Mouse (Mus musculus) embryo, embryonic 9.5 days (tissue): ENCODE measurements around the gene Ephb4.

Experiments used
- DNase-seq: peaks from one replicate; pipeline ENCODE4 v3.0.0-alpha.2; 2017; ENCODE audit errors: extremely low spot score

Ephb4 gene

GRCm38 (mm10) chr5:137369665-137370064 is 19.8 kb downstream of the Ephb4 start:
- DNase-seq: no peak

DNA sequence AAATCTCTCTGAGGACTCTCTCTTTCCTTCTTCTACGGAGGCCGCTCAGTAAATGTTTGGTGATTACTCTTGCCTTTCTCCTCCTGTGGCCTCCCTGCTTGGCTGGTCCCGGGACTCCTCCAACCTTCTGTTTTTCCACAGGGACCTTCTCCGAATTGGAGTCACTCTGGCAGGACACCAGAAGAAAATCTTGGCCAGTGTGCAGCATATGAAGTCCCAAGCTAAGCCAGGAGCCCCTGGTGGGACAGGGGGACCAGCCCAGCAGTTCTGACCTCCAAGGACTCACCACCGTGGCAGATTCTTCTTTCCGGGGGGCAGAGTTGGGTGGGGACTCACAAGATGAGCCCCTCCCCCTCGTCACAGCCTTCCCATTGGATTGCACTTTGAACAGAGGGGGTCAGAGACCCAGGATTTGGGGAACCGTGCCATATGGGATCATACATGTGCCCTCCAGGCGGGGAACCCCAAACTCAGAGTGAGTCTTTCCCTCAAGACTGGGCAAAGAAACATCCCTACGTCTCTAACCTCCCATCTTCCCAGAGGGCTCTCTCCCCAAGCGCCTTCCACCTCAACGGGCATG is 23.6 kb downstream of the Ephb4 start:
- no peak for DNase-seq

DNA sequence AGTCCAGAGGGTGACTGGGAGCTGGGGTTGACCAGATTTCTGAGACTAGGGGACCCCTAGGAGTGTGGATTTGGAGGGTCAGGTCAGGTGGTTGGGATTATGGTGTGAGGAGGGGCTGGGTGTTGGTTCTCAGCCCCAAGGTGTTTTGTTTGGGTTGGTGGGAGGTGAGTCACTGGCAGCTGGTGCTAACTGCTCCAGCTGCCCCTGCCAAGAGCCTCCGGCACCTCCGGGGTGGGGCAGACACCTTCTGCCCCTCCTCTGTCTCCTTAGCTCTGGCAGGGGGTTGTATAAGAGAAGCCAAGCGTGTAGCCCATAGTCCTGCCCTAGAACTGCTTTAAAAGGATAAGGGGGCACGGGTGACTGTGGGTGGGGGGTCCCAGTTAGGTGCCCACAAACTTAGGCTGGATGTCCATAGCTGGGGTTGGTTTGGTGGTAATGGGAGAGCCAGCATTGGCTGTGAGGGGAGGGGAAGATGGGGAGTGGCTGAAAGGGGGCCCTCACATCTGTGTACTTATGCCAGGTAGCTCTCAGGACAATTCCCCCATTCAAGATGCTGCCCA is 24.7 kb downstream of the Ephb4 start:
- DNase-seq: no peak

- no peak for DNase-seq
Observed at GRCm38 (mm10) chr5:137375627-137376026, 25.7 kb downstream of the Ephb4 start.

GRCm38 (mm10) chr5:137376198-137376597 is 26.3 kb downstream of the Ephb4 start:
- DNase-seq: peak; percentile 49

DNA sequence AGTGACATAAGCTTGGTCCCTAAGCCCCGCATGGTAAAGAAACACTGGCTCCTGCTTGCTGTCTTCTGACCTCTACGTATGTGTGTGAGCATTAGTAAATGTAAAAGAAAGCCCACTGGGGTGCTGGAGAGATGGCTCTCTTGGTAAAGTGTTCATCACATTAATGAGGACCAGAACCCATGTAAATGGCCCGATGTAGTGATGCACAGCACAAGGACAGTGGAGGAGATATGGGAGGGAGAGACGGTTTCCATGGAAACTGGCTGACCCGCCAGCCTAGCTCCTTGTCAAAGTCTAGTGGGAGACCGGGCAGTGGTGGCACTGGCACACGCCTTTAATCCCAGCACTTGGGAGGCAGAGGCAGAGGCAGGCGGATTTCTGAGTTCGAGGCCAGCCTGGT is 26.8 kb downstream of the Ephb4 start:
- DNase-seq: peak; percentile 28

DNA sequence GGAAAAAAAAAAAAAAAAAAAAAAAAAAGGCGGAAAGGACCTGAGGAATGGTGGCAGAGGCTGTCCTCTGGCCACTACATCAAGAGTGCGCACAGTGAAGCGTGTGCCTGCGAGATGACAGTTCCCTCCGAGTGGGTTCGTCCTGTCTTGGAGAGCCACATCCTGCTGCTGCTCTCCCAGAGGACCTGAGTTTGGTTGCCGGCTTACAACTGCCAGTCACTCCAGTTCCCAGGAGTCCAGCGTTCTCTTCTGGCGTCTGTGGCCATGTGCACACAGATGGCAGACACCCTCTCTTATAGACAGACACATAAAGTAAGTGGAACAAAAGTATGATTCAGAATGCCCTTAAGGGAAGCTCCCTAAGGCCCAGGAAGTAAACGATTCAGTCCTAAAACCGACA is 27.3 kb downstream of the Ephb4 start:
- peak; percentile 38 for DNase-seq

DNA sequence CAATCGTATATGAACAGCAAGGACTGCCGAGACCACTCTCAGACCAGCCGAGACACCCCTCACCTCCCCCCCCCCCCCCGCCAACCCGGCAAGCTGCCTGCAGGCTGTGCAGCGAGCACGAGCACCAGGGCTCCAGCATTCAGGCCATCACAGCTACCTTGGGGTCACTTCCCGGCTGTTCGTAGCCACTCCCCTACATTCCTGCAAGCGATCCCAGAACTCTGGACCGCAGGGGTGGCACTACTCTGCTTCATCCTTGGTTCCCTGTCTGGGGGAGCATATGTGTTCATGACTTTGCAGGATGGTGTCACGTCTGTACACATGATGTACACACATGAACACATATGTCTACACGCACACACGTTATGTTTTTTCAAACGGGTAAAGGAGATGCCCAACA is 27.7 kb downstream of the Ephb4 start:
- DNase-seq: no peak

DNA sequence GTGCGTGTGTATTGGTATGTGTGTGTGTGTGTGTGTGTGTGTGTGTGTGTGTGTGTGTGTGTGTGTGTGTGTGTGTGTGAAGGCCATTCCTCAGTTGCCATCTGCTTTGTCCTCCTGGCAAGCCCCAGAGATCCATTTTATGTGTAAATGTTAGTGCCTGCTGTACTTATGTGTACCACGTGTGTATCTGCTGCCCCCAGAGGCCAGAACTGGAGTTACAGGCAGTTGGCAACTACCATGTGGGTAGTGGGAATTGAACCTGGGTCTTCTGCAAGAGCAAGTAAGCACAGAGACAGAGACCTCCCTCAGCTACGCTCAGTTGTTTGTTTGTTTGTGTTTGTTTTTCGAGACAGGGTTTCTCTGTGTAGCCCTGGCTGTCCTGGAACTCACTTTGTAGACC is 31.2 kb downstream of the Ephb4 start:
- DNase-seq: peak; percentile 72

DNA sequence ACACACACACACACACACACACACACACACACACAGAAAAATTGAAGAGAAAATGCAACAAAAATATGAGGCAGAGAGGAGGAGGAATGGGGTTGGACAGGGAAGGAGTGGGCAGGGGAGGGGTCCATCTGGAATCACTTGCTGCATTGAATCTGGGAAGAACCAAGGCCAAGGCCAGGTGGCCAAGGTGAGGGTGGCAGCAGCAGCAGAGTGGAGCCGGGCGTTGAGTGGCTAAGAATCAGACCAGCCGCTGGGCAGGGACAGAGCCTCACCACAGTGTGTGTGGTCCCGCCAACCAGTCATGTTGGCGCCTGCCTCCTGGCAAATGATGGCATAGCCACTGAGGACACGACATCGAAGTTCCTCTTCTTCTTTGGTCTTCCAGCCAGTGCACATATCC is 33.5 kb downstream of the Ephb4 start:
- DNase-seq: no peak

GRCm38 (mm10) chr5:137386712-137387111 is 36.8 kb downstream of the Ephb4 start:
- DNase-seq: no peak

DNA sequence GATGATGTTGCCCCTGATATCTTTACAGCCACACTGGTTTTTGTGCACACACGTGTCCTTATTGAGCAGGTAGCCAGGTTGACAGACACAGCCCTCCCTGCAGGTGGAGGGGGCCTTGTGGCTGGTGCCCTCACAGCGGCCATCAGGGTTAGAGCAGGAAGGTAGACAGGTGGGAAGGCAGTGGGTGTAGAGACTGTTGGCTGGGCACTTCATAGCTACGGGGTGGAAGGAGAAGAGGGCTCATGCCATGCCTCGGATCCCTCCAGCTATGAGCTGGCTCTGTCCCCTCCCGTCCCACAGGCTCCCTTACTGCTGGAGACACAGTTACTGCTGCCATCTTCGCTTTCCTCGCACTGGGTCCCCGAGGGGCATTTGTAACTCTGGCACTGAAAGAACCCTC is 41.7 kb downstream of the Ephb4 start:
- DNase-seq: no peak

- no peak for DNase-seq
Observed at GRCm38 (mm10) chr5:137394456-137394855, 44.5 kb downstream of the Ephb4 start.

DNA sequence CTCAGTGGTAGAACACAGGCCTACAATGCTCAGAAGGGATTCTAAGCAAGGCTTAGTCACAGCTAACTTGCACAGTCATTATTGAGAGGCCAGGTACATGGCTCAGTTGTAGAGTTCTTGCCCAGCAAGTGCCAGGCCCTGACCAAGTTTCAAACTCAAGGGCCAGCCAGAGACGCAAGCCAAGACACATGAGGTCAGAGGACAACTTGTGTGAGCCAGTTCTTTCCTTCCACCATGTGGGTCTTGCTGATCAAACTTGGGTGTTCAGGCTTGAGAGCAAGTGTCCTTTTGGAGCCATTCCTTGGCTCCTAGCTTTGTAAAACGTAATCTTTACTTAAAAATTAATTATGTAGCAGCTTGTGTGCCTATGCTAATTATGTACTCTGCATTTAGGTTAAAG is 54.2 kb downstream of the Ephb4 start:
- DNase-seq: no peak

DNA sequence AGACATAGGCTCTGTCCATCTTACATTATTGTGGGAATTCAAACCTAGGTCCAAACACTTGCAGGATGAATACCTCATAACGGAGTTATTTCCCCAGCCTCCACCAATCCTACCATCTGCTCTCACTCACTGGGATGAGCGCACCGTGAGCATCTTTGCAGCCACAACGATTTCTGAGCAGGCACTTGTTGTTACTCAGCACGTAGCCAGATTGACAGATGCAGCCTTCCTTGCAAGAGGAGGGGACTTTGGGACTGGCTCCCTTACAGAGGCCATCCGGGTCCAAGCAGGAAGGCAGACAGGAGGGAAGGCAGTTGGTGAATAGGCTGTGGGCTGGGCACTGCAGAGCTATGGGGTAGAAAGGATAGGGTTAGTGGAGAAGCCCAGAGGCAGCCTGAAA is 59.5 kb downstream of the Ephb4 start:
- no peak for DNase-seq

DNA sequence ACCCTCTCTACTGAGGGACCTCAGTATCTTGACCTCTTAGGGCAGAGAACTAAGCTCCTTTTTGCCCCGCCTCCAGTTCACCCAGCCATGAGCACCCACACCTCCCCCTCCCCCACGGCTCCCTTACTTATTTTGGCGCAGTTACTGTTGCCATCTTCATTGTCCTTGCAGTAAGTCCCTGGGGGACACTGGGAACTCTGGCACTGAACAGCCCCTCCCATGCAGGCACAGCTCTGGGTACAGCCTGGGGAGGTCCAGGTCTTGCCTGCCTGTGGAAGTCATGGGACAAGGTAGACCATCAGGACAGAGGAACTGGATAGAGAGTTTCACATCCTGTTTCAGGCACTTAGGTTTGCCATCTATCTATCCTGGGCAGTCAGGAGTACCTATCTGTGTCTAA is 60.2 kb downstream of the Ephb4 start:
- DNase-seq: no peak

- DNase-seq: no peak
Observed at GRCm38 (mm10) chr5:137410549-137410948, 60.6 kb downstream of the Ephb4 start.

GRCm38 (mm10) chr5:137411235-137411634 is 61.3 kb downstream of the Ephb4 start:
- DNase-seq: no peak

GRCm38 (mm10) chr5:137414253-137414652 is 64.3 kb downstream of the Ephb4 start:
- DNase-seq: no peak

GRCm38 (mm10) chr5:137419105-137419504 is 69.2 kb downstream of the Ephb4 start:
- no peak for DNase-seq

DNA sequence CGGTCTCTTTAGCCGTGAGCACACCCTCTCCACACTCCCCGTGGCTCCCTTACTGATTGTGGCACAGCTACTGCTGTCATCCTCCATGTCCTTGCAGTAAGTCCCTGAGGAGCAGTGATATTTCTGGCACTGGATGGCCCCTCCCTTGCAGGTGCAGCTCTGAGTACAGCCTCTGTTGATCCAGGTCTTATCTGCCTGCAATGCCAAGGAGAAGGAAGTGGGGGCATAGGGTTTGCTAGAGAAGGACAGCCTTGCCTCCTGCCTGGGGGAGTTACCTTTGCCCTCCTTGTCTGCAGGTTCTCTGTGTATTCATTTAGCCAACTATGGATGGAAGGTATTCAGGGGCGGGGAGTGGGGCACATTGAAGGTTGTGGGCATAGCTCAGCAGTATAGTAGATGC is 69.9 kb downstream of the Ephb4 start:
- DNase-seq: no peak

DNA sequence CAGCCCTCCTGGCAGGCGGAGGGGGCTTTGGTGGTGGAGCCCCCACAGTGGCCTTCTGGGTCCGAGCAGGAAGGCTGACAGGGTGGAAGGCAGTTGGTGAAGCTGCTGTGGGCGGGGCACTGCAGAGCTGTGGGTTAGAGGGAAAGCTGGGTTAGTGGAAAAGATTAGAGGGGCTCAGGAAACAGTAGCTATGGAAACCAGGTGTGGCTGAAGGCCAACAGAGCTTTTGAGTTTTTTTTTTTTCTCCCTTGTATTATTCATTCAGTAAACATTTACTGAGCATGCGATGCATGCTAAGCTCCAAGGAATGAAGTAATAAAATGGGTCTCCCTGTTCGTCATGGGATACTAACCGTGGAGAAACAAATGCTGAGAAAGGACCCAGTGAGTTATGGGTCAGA is 75.7 kb downstream of the Ephb4 start:
- no peak for DNase-seq
